Mouse (Mus musculus): ENCODE measurements around the gene Wnt7a. TPM values are rescaled to one million over a fixed set of nuclear protein-coding genes. Genes with fewer than 3 reads are reported as not detected.

Wnt7a gene
- polyA plus RNA-seq, 1 experiment: 10.8 TPM

- H3K4me3 ChIP-seq (replicated peaks; ENCODE audit: extremely low read depth, low read depth, low read length): no peak overlapping the region
- H3K4me1 ChIP-seq (ENCODE audit: control insufficient read depth, insufficient read depth, low read length): no peaks in the 10 kb centered on the region
- no peak for TF ChIP-seq CTCF (IDR thresholded peaks at IDR 0.05; ENCODE audit: insufficient read depth, low read length)
- no peak for TF ChIP-seq POLR2A (IDR thresholded peaks at IDR 0.05; ENCODE audit: borderline replicate concordance, extremely low read depth, low read depth, low read length)
- no peak for DNase-seq
Measured at GRCm38 (mm10) chr6:91371912-91372585, 39.1 kb downstream of the Wnt7a start.

DNA sequence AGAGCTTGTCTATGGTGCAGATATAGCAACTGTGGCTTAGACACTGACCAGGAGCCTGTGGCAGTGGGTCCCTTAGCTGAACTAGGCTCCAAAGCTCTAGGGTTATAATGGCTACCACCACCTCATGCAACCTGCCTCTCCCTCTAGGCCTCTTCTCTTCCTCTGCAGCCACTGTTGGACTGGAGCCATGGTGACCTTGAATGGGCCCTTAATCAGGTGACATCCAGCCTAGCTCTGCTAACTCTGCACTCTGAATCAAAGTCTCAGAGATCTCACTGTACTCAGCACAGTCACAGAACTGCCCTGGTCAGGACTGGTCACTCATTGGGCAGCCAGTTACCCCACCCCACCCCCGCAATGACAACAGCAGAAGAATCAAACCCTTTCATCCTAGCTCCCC, 44.4 kb downstream of the Wnt7a start:
- H3K4me3 ChIP-seq (replicated peaks; ENCODE audit: extremely low read depth, low read depth, low read length): no peak overlapping the region
- 72% methylated on average over 1 of the region's 1 CpGs for WGBS
- DNase-seq: no peak
- TF ChIP-seq POLR2A (IDR thresholded peaks at IDR 0.05; ENCODE audit: borderline replicate concordance, extremely low read depth, low read depth, low read length) (no peak), CTCF (IDR thresholded peaks at IDR 0.05; ENCODE audit: insufficient read depth, low read length) (no peak)
- no peaks in the 10 kb centered on the region for H3K4me1 ChIP-seq (ENCODE audit: control insufficient read depth, insufficient read depth, low read length)

DNA sequence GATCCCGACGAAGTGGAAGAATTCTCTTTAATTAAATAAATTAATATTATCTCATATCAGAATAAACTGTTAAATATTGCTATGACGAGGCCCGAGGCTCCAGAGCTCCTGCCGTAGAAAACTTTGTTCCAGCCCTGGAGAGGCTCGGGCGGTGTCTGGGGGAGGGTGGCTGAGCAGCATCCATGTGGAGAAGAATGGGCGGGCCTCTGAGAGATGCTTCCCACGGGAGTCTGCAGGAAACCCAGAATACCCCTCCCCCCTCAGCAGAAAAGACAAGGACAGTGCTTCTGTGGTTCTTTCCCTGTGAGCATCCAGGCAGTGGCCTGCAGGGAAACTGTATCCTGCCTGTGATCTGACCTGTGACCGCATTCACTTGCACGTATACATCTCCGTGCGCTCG, 45.7 kb downstream of the Wnt7a start:
- H3K4me3 ChIP-seq (replicated peaks; ENCODE audit: extremely low read depth, low read depth, low read length): no peak overlapping the region
- no peak for TF ChIP-seq CTCF (IDR thresholded peaks at IDR 0.05; ENCODE audit: insufficient read depth, low read length)
- TF ChIP-seq POLR2A (IDR thresholded peaks at IDR 0.05; ENCODE audit: borderline replicate concordance, extremely low read depth, low read depth, low read length): no peak
- 67% methylated on average over 14 of the region's 14 CpGs for WGBS
- no peak for DNase-seq
- no peaks in the 10 kb centered on the region for H3K4me1 ChIP-seq (ENCODE audit: control insufficient read depth, insufficient read depth, low read length)

DNA sequence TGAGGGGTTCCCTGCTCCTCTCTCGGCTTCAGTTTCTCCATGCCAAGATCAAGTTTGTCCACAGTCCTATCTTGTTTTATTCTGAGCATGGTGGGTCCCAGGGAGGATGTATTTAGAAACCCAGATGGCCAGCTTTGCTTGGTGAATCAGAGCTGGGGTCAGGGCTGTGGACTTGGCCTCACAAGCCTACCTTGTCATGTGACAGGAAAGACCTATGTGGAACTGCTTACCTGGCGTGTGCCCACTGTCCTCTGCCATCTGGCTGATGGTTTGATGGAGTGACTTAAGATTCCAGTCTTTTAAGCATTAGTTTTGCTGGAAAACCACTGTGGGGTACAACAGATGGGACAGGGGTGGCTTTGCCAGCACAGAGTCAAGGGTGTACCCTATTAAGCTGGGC, 48.4 kb downstream of the Wnt7a start:
- no peak for DNase-seq
- WGBS: 77% methylated on average over 2 of the region's 2 CpGs
- no peak for TF ChIP-seq CTCF (IDR thresholded peaks at IDR 0.05; ENCODE audit: insufficient read depth, low read length)

DNA sequence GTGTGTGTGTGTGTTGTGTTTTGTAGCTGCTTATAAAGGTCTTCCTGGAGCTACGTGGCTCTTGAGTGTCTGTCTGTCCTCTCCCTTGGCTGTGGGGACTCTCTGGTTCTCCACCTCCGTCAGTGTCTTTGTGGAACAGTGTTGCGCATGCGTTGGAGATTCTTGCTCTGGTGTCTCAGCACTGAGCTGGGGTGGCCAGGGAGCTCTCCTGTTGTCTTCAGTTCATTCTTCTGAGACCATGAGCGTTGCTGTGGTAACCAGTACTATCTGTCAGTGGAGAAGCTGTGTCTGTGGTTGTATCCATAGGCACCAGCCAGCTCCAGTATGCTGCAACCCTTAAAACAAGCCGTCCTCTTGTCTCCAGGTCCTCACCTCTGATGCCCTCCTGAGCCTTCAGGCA, 50.2 kb downstream of the Wnt7a start:
- TF ChIP-seq CTCF (IDR thresholded peaks at IDR 0.05; ENCODE audit: insufficient read depth, low read length): no peak
- no peak for TF ChIP-seq POLR2A (IDR thresholded peaks at IDR 0.05; ENCODE audit: borderline replicate concordance, extremely low read depth, low read depth, low read length)
- WGBS: 72% methylated on average over 6 of the region's 6 CpGs
- no peak for DNase-seq
- Histone ChIP-seq H3K4me1 (ENCODE audit: control insufficient read depth, insufficient read depth, low read length) (no peaks in the 10 kb centered on the region), H3K4me3 (replicated peaks; ENCODE audit: extremely low read depth, low read depth, low read length) (no peak overlapping the region)

More for the DNA sequence above, 48.4 kb downstream of the Wnt7a start:
- Histone ChIP-seq H3K4me1 (ENCODE audit: control insufficient read depth, insufficient read depth, low read length) (no peaks in the 10 kb centered on the region), H3K4me3 (replicated peaks; ENCODE audit: extremely low read depth, low read depth, low read length) (no peak overlapping the region)

GRCm38 (mm10) chr6:91360371-91360690, 50.8 kb downstream of the Wnt7a start:
- H3K4me3 ChIP-seq (replicated peaks; ENCODE audit: extremely low read depth, low read depth, low read length): no peak overlapping the region
- 82% methylated on average over 4 of the region's 4 CpGs for WGBS
- DNase-seq: no peak
- H3K4me1 ChIP-seq (ENCODE audit: control insufficient read depth, insufficient read depth, low read length): no peaks in the 10 kb centered on the region
- no peak for TF ChIP-seq CTCF (IDR thresholded peaks at IDR 0.05; ENCODE audit: insufficient read depth, low read length)

DNA sequence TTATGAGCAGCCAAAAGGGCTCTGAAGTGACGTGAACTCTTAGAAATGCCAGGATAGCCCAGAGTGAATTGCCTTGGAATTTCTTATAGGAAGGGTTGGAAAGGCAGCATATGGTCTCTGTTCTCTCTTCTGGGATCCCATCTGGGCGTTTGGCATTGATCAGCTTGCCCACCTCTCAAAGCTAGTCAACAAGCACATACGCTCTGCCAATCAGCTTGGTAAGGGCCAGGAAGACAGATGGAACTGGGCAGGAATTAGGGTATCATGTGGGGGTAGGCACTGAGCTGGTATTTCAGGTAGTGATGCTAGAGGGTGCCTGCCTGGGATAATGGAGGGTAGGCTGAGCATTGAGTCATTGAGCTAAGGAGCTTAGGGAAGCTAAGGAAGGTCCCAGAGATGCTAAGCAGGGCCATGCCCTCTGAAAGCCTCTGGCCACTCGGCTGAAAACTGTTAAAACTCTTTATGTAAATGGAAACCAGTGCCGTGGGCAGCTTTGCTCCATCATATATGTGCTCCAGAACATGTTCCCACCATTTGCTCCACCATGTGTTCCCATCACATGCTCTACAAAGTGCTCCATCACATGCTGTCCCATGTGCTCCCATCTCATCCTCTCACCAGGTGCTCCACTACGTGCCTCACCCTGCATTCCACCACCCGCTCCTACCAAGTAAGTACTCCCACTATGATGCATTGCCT, 51.3 kb downstream of the Wnt7a start:
- 78% methylated on average over 7 of the region's 7 CpGs for WGBS
- no peak overlapping the region for H3K4me3 ChIP-seq (replicated peaks; ENCODE audit: extremely low read depth, low read depth, low read length)
- no peaks in the 10 kb centered on the region for H3K4me1 ChIP-seq (ENCODE audit: control insufficient read depth, insufficient read depth, low read length)
- no peak for TF ChIP-seq CTCF (IDR thresholded peaks at IDR 0.05; ENCODE audit: insufficient read depth, low read length)
- TF ChIP-seq POLR2A (IDR thresholded peaks at IDR 0.05; ENCODE audit: borderline replicate concordance, extremely low read depth, low read depth, low read length): no peak
- DNase-seq: no peak

DNA sequence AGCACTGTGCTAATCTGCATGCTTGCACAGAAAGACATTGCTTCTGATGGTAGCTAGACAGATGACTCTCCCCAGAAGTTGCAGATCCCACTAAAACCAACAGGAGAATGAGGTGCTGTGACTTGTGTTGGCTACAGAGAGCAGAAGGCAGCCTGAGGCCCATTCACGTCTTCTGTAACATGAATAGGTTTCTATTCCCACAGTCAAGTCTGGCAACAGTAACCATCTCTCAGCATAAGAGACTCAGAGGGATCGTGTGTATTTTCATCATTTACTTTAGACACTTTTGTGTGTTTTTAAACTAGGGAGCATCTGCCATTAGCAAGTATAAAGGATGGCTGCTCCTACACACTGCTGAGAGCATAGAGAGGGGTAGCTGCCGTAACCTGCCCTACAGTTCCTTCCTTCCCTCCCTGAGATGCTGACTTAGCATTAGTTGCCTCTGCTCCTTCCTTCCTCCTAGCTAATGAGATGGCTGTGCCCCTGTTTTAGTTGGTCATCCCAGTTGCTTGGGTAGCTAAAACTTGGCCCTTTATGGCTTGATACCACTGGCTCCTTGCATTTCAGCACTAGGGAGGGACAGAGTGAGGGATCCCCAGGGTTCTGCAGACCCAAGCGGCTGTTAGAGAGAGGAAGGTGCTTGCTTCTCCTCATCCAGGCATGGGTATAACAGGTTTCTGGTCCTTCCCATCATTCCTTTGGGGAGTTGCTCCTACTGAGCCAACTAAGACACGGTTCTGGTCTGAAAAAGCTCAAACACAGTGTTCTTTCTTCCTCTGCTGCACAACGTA, 52.1 kb downstream of the Wnt7a start:
- Histone ChIP-seq H3K4me1 (ENCODE audit: control insufficient read depth, insufficient read depth, low read length) (no peaks in the 10 kb centered on the region), H3K4me3 (replicated peaks; ENCODE audit: extremely low read depth, low read depth, low read length) (no peak overlapping the region)
- no peak for DNase-seq
- no peak for TF ChIP-seq CTCF (IDR thresholded peaks at IDR 0.05; ENCODE audit: insufficient read depth, low read length)
- TF ChIP-seq POLR2A (IDR thresholded peaks at IDR 0.05; ENCODE audit: borderline replicate concordance, extremely low read depth, low read depth, low read length): no peak
- WGBS: 79% methylated on average over 6 of the region's 6 CpGs

GRCm38 (mm10) chr6:91358394-91358793, 52.8 kb downstream of the Wnt7a start:
- WGBS: 53% methylated on average over 2 of the region's 2 CpGs
- Histone ChIP-seq H3K4me1 (ENCODE audit: control insufficient read depth, insufficient read depth, low read length) (no peaks in the 10 kb centered on the region), H3K4me3 (replicated peaks; ENCODE audit: extremely low read depth, low read depth, low read length) (no peak overlapping the region)
- TF ChIP-seq CTCF (IDR thresholded peaks at IDR 0.05; ENCODE audit: insufficient read depth, low read length) (no peak), POLR2A (IDR thresholded peaks at IDR 0.05; ENCODE audit: borderline replicate concordance, extremely low read depth, low read depth, low read length) (no peak)
- DNase-seq: no peak
